Mouse (Mus musculus) megakaryocyte, embryonic 14.5 days (primary cell): ENCODE data around the gene Hgd. TPM values are rescaled to one million over a fixed set of nuclear protein-coding genes. Genes with fewer than 3 reads are reported as not detected.
A peak's percentile ranks its signal among the peaks of the same experiment; 100 is the strongest.

Experiments
- H3K27me3 ChIP-seq: replicated peaks from 2 replicates; pipeline ENCODE3; 2012; ENCODE audit warnings: inconsistent platforms
- H3K36me3 ChIP-seq: replicated peaks from 2 replicates; pipeline ENCODE3; 2012; ENCODE audit warnings: low read length, inconsistent platforms, mixed read lengths
- H3K4me1 ChIP-seq: 2 replicates; pipeline ENCODE4 v1.6.1; 2012; ENCODE audit warnings: inconsistent platforms
- H3K4me3 ChIP-seq: replicated peaks from 2 replicates; pipeline ENCODE3; 2012; ENCODE audit warnings: moderate library complexity, mild to moderate bottlenecking, inconsistent platforms
- H3K9me3 ChIP-seq: 2 replicates; pipeline ENCODE4 v1.6.1; 2012; ENCODE audit warnings: inconsistent platforms
- FLI1 ChIP-seq: IDR thresholded peaks from 2 replicates; pipeline ENCODE4 v1.6.1; 2012; ENCODE audit warnings: low read length, inconsistent platforms, mixed read lengths
- GATA1 ChIP-seq: IDR thresholded peaks from 3 replicates; pipeline ENCODE4 v1.6.1; 2012; ENCODE audit warnings: mixed read lengths, low read length, inconsistent platforms, borderline replicate concordance
- polyA plus RNA-seq: library from polyadenylated mRNA; stranded (reverse); fragments of >175 nt; gene quantifications from 2 replicates; pipeline ENCODE4 v1.2.3, GENCODE M21; 2012; ENCODE audit warnings: low replicate concordance; ENCODE audit not compliant: insufficient read depth

Gene Hgd
- polyA plus RNA-seq, result not detected in 2 replicates

GRCm38 (mm10) chr16:37579994-37580393 lies at the start of gene Hgd:
TSS of gene Hgd (plus strand) at chr16:37580153.
- H3K4me3 ChIP-seq, result no peak within 1 kb of the TSS
- H3K36me3 ChIP-seq, result no peaks in the 10 kb centered on the region
- peaks cover 12% of the 10 kb centered on the region for H3K4me1 ChIP-seq
- H3K27me3 ChIP-seq, result peaks cover 11% of the 10 kb centered on the region
- H3K9me3 ChIP-seq, result no peaks in the 10 kb centered on the region
- TF ChIP-seq GATA1, result no peak
- no peak for TF ChIP-seq FLI1

GRCm38 (mm10) chr16:37530170-37530569 lies 49.8 kb upstream of the Hgd start:
- no peak for TF ChIP-seq FLI1
- TF ChIP-seq GATA1, result no peak
- Histone ChIP-seq H3K4me1 (peaks cover 23% of the 10 kb centered on the region), H3K36me3 (peaks cover 81% of the 10 kb centered on the region), H3K27me3 (no peaks in the 10 kb centered on the region), H3K4me3 (no peak overlapping the region), H3K9me3 (no peaks in the 10 kb centered on the region)

GRCm38 (mm10) chr16:37532046-37532445 lies 47.9 kb upstream of the Hgd start:
- Histone ChIP-seq H3K4me3 (no peak overlapping the region), H3K9me3 (no peaks in the 10 kb centered on the region), H3K36me3 (peaks cover 76% of the 10 kb centered on the region), H3K27me3 (no peaks in the 10 kb centered on the region), H3K4me1 (peaks cover 31% of the 10 kb centered on the region)
- no peak for TF ChIP-seq FLI1
- TF ChIP-seq GATA1, result no peak

GRCm38 (mm10) chr16:37533369-37534068 lies 46.4 kb upstream of the Hgd start:
- no peak for TF ChIP-seq GATA1
- TF ChIP-seq FLI1, result no peak
- Histone ChIP-seq H3K9me3 (no peaks in the 10 kb centered on the region), H3K4me1 (peaks cover 44% of the 10 kb centered on the region), H3K4me3 (peak overlapping the region; percentile 62), H3K27me3 (no peaks in the 10 kb centered on the region), H3K36me3 (peaks cover 70% of the 10 kb centered on the region)

- peaks cover 56% of the 10 kb centered on the region for H3K4me1 ChIP-seq
- peak overlapping the region; percentile 98 for H3K4me3 ChIP-seq
- TF ChIP-seq GATA1, result no peak
- no peak for TF ChIP-seq FLI1
- no peaks in the 10 kb centered on the region for H3K9me3 ChIP-seq
- H3K36me3 ChIP-seq, result peaks cover 51% of the 10 kb centered on the region
- H3K27me3 ChIP-seq, result no peaks in the 10 kb centered on the region
These were observed 40.7 kb upstream of the Hgd start for GRCm38 (mm10) chr16:37539240-37539610.

GRCm38 (mm10) chr16:37539611-37540580 lies 40.1 kb upstream of the Hgd start, which contains the start of the genes Gtf2e1 and Rabl3:
TSS of gene Gtf2e1 (minus strand) at chr16:37539789.
TSS of gene Rabl3 (plus strand) at chr16:37539885.
- TF ChIP-seq FLI1, result no peak
- no peak for TF ChIP-seq GATA1
- Histone ChIP-seq H3K9me3 (no peaks in the 10 kb centered on the region), H3K36me3 (peaks cover 47% of the 10 kb centered on the region), H3K4me1 (peaks cover 52% of the 10 kb centered on the region), H3K4me3 (peak within 1 kb of the TSS; percentile 98), H3K27me3 (no peaks in the 10 kb centered on the region)

GRCm38 (mm10) chr16:37540776-37541175 lies 39.2 kb upstream of the Hgd start:
- H3K4me3 ChIP-seq, result peak overlapping the region; percentile 98
- TF ChIP-seq GATA1, result no peak
- TF ChIP-seq FLI1, result no peak
- no peaks in the 10 kb centered on the region for H3K27me3 ChIP-seq
- H3K9me3 ChIP-seq, result no peaks in the 10 kb centered on the region
- peaks cover 46% of the 10 kb centered on the region for H3K4me1 ChIP-seq
- H3K36me3 ChIP-seq, result peaks cover 45% of the 10 kb centered on the region

GRCm38 (mm10) chr16:37546312-37546711 lies 33.6 kb upstream of the Hgd start:
- TF ChIP-seq FLI1 (no peak), GATA1 (no peak)
- no peaks in the 10 kb centered on the region for H3K27me3 ChIP-seq
- no peaks in the 10 kb centered on the region for H3K9me3 ChIP-seq
- peaks cover 26% of the 10 kb centered on the region for H3K4me1 ChIP-seq
- no peak overlapping the region for H3K4me3 ChIP-seq
- H3K36me3 ChIP-seq, result peaks cover 40% of the 10 kb centered on the region

- Histone ChIP-seq H3K27me3 (no peaks in the 10 kb centered on the region), H3K4me3 (no peak overlapping the region), H3K9me3 (no peaks in the 10 kb centered on the region), H3K4me1 (peaks cover 9% of the 10 kb centered on the region; the same call in 1 of the 2 replicates), H3K36me3 (peaks cover 13% of the 10 kb centered on the region)
- no peak for TF ChIP-seq FLI1
- TF ChIP-seq GATA1, result no peak
These were observed 29.7 kb upstream of the Hgd start for GRCm38 (mm10) chr16:37550266-37550665.
